Mouse (Mus musculus) hindbrain, embryonic 16.5 days (tissue): ENCODE data around the gene Dpysl4. TPM values are rescaled to one million over a fixed set of nuclear protein-coding genes. Genes with fewer than 3 reads are reported as not detected.
A peak's percentile ranks its signal among the peaks of the same experiment; 100 is the strongest.

Experiments
- ATAC-seq: fragments of 200-750 bp; cut with Nextera tagmentation; 2 replicates; pipeline ENCODE4 v1.8.0; 2017; ENCODE audit warnings: moderate TSS enrichment, moderate library complexity
- H3K27ac ChIP-seq: fragments of 300-500 bp; sonication (generic); 2 replicates; pipeline ENCODE4 v1.5.1; 2014; ENCODE audit warnings: low read depth, mild to moderate bottlenecking, control low read depth, low read length, moderate library complexity
- H3K27me3 ChIP-seq: fragments of 300-500 bp; sonication (generic); replicated peaks from 2 replicates; pipeline ENCODE4 v1.6.1; 2014; ENCODE audit warnings: low read length; ENCODE audit not compliant: control insufficient read depth, insufficient read depth
- H3K36me3 ChIP-seq: fragments of 300-500 bp; sonication (generic); 2 replicates; pipeline ENCODE4 v1.6.1; 2014; ENCODE audit warnings: mild to moderate bottlenecking, low read length, moderate library complexity, mixed read lengths; ENCODE audit not compliant: control insufficient read depth, insufficient read depth
- H3K4me1 ChIP-seq: fragments of 300-500 bp; sonication (generic); 2 replicates; pipeline ENCODE4 v1.6.1; 2014; ENCODE audit warnings: low read depth, low read length; ENCODE audit not compliant: control insufficient read depth, insufficient read depth
- H3K4me2 ChIP-seq: fragments of 300-500 bp; sonication (generic); 2 replicates; pipeline ENCODE4 v1.6.1; 2014; ENCODE audit warnings: mild to moderate bottlenecking, low read length, control low read depth, moderate library complexity
- H3K4me3 ChIP-seq: fragments of 300-500 bp; sonication (generic); 2 replicates; pipeline ENCODE4 v1.5.1; 2014; ENCODE audit warnings: mild to moderate bottlenecking, low read length, control low read depth, moderate library complexity
- H3K9ac ChIP-seq: fragments of 300-500 bp; sonication (generic); 2 replicates; pipeline ENCODE4 v1.6.1; 2014; ENCODE audit warnings: low read depth, mild to moderate bottlenecking, control low read depth, low read length, moderate library complexity
- H3K9me3 ChIP-seq: fragments of 300-500 bp; sonication (generic); 2 replicates; pipeline ENCODE4 v1.6.1; 2014; ENCODE audit warnings: mild to moderate bottlenecking, low read length, moderate library complexity; ENCODE audit not compliant: control insufficient read depth
- WGBS: fragments of 180-500 bp; shearing (Covaris S2); extraction: QIAGEN DNeasy Blood & Tissue Kit; methylation state at CpG from one replicate; pipeline ENCODE4 v1.1.7; 2014; 5-methylcytosine and 5-hydroxymethylcytosine counted together
- polyA plus RNA-seq: library from polyadenylated mRNA; unstranded; fragments of >200 nt; fragmentation: Nextera tagmentation; extraction: Ambion mirVana; gene quantifications from 2 replicates; pipeline ENCODE4 v1.2.1, GENCODE M21; 2015

Gene Dpysl4
- polyA plus RNA-seq, 1 experiment from 2014 or later: 182 TPM

GRCm38 (mm10) chr7:139131538-139131937, 45.7 kb downstream of the Dpysl4 start:
- no peak overlapping the region for H3K9ac ChIP-seq
- H3K27me3 ChIP-seq: no peaks in the 10 kb centered on the region
- H3K9me3 ChIP-seq: no peaks in the 10 kb centered on the region
- H3K27ac ChIP-seq: no peak overlapping the region
- H3K4me1 ChIP-seq: peaks cover 7% of the 10 kb centered on the region
- H3K4me3 ChIP-seq: no peak overlapping the region
- no peaks in the 10 kb centered on the region for H3K36me3 ChIP-seq
- ATAC-seq: no peak
- H3K4me2 ChIP-seq: no peak overlapping the region
- WGBS: 65% methylated on average over 8 of the region's 8 CpGs

DNA sequence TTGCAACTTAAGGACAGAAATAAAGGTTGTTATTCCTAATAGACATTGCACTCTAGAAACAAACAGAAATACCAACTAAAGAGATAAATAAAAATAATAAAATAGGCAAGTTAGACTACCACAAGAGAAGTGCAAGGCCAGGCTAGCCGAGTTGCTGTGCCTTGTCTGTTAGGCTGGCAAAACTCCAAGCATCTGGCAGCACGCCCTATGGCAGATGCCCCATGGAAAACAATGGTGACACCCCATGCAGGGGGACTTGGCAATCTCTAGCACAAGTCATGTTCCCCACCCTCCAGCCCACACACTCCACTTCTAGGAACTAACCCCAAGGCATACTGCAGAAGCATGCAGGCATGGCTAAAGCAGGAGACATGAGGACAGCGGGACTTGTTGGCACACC, 47.6 kb downstream of the Dpysl4 start:
- H3K27me3 ChIP-seq: no peaks in the 10 kb centered on the region
- H3K9me3 ChIP-seq: no peaks in the 10 kb centered on the region
- no peak overlapping the region for H3K9ac ChIP-seq
- no peak overlapping the region for H3K4me2 ChIP-seq
- H3K4me1 ChIP-seq: peaks cover 16% of the 10 kb centered on the region
- no peaks in the 10 kb centered on the region for H3K36me3 ChIP-seq
- no peak for ATAC-seq
- no peak overlapping the region for H3K27ac ChIP-seq
- H3K4me3 ChIP-seq: no peak overlapping the region
- WGBS: 39% methylated on average over 3 of the region's 3 CpGs

DNA sequence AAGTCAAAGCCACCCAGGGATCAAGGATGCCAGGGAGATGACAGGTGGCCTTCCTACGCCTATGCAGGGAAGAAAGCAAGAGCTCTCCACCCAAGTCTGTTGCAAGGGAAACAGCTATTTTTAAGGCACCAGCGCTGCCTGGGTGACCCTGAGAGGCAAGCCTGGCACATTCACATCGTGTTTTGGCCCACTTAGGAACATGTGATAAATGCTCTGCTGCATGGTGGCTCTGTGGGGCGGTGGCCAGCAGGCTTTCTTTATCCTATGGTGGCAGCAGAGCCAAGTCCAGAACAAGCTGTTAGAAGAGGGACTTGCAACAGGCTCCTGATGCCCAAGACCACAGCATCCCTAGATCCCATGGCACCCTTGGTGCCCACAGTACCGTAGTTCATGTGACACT, 49.4 kb downstream of the Dpysl4 start:
- Histone ChIP-seq H3K4me1 (peaks cover 24% of the 10 kb centered on the region), H3K27ac (no peak overlapping the region), H3K9ac (no peak overlapping the region), H3K36me3 (no peaks in the 10 kb centered on the region), H3K27me3 (no peaks in the 10 kb centered on the region), H3K9me3 (no peaks in the 10 kb centered on the region), H3K4me2 (no peak overlapping the region), H3K4me3 (no peak overlapping the region)
- ATAC-seq: no peak
- WGBS: 77% methylated on average over 5 of the region's 5 CpGs

- Histone ChIP-seq H3K4me2 (no peak overlapping the region), H3K4me1 (peaks cover 24% of the 10 kb centered on the region), H3K36me3 (no peaks in the 10 kb centered on the region), H3K27me3 (no peaks in the 10 kb centered on the region), H3K27ac (no peak overlapping the region), H3K9me3 (no peaks in the 10 kb centered on the region), H3K9ac (0 out of 2 replicates have a peak overlapping the region, but pooled peaks have one; percentile 19), H3K4me3 (no peak overlapping the region)
- ATAC-seq: peak; percentile 56
- 64% methylated on average over 5 of the region's 5 CpGs for WGBS
These were observed 51.2 kb downstream of the Dpysl4 start for GRCm38 (mm10) chr7:139136906-139137491.

GRCm38 (mm10) chr7:139139921-139140461, 54.2 kb downstream of the Dpysl4 start:
- ATAC-seq: peak; percentile 70; the same call in 1 of the 2 replicates
- H3K36me3 ChIP-seq: no peaks in the 10 kb centered on the region
- no peaks in the 10 kb centered on the region for H3K27me3 ChIP-seq
- H3K27ac ChIP-seq: 0 out of 2 replicates have a peak overlapping the region, but pooled peaks have one; percentile 37
- H3K4me1 ChIP-seq: peaks cover 20% of the 10 kb centered on the region
- H3K9me3 ChIP-seq: no peaks in the 10 kb centered on the region
- H3K9ac ChIP-seq: peak overlapping the region; percentile 23; the same call in 1 of the 2 replicates
- H3K4me3 ChIP-seq: no peak overlapping the region
- 9% methylated on average over 11 of the region's 11 CpGs for WGBS
- H3K4me2 ChIP-seq: no peak overlapping the region

DNA sequence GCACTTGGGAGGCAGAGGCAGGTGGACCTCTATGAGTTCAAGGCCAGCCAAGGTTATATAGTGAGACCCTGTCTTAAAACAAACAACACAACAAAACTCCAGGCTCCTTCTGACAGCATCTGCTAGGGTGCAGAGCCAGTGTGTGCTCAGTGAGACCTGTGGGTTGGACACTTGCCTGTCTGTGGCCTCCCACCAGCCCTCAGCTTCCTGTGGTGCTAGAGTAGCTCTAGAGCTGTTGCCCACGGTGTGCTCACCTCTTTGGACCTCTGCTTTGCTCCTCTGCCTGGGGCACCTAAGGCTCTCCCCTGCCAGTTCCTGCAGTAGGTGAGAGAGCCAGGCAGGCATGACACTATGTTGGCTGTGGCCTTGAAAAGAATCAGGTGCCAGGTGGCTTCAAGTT, 58.0 kb downstream of the Dpysl4 start:
- H3K9ac ChIP-seq: no peak overlapping the region
- H3K4me3 ChIP-seq: no peak overlapping the region
- no peak for ATAC-seq
- 69% methylated on average over 1 of the region's 1 CpGs for WGBS
- H3K27me3 ChIP-seq: no peaks in the 10 kb centered on the region
- no peaks in the 10 kb centered on the region for H3K36me3 ChIP-seq
- H3K27ac ChIP-seq: no peak overlapping the region
- H3K9me3 ChIP-seq: no peaks in the 10 kb centered on the region
- peaks cover 15% of the 10 kb centered on the region for H3K4me1 ChIP-seq
- H3K4me2 ChIP-seq: no peak overlapping the region

DNA sequence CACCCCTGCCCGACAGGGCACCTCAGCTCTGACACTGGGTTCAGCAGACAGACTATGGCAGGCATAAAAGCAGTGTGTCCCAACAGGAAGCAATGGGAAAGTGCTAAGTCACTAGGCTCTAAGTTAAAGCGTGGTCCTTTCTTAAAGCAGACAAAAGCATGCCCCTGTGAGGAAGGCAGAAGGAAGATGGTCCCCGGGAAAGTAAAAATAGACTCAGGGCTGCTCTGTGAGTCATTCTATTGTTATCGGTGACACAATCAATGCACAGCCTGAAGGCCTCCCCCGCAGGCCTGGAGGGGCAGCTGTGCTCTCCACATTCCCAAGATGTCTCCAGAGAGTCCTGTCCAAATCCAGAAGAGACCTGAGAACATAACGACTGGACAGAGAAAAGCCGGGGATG, 60.1 kb downstream of the Dpysl4 start:
- H3K4me3 ChIP-seq: no peak overlapping the region
- H3K27ac ChIP-seq: no peak overlapping the region
- no peak overlapping the region for H3K4me2 ChIP-seq
- H3K36me3 ChIP-seq: no peaks in the 10 kb centered on the region
- peaks cover 9% of the 10 kb centered on the region for H3K4me1 ChIP-seq
- H3K27me3 ChIP-seq: no peaks in the 10 kb centered on the region
- H3K9me3 ChIP-seq: no peaks in the 10 kb centered on the region
- H3K9ac ChIP-seq: no peak overlapping the region
- WGBS: 22% methylated on average over 7 of the region's 7 CpGs
- no peak for ATAC-seq

DNA sequence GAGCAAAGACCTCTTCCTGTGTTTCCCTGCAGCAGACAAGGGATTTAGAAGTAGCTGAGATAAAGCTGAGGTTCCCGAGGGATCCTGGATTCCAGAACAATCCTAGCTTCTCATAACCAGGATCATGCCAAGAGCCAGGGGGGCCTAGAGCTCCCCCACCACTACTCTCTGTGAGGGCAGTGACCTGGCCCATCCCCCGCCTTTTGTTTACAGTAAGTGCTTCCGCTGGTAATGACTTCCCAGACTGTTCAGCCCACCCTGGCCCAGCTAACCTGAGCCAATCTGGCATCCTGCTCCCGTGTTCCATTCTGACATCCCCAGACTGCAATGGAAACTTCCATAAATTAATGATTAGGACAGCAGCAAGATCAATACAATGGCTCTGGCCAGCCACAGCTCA, 61.6 kb downstream of the Dpysl4 start:
- no peaks in the 10 kb centered on the region for H3K36me3 ChIP-seq
- 35% methylated on average over 4 of the region's 4 CpGs for WGBS
- no peak overlapping the region for H3K4me2 ChIP-seq
- H3K9me3 ChIP-seq: no peaks in the 10 kb centered on the region
- H3K27me3 ChIP-seq: no peaks in the 10 kb centered on the region
- no peak overlapping the region for H3K4me3 ChIP-seq
- peaks cover 14% of the 10 kb centered on the region for H3K4me1 ChIP-seq
- no peak for ATAC-seq
- no peak overlapping the region for H3K27ac ChIP-seq
- H3K9ac ChIP-seq: peak overlapping the region; percentile 15; the same call in 1 of the 2 replicates

- Histone ChIP-seq H3K4me3 (no peak overlapping the region), H3K27me3 (no peaks in the 10 kb centered on the region), H3K4me1 (peaks cover 14% of the 10 kb centered on the region), H3K27ac (no peak overlapping the region), H3K4me2 (no peak overlapping the region), H3K9me3 (no peaks in the 10 kb centered on the region), H3K36me3 (no peaks in the 10 kb centered on the region), H3K9ac (no peak overlapping the region)
- peak; percentile 34; the same call in 1 of the 2 replicates for ATAC-seq
- WGBS: 53% methylated on average over 7 of the region's 7 CpGs
These were observed 63.6 kb downstream of the Dpysl4 start for GRCm38 (mm10) chr7:139149373-139149772.
